Mouse (Mus musculus): Measurements from ENCODE around the gene Zbtb41. TPM values are rescaled to one million over a fixed set of nuclear protein-coding genes. Genes with fewer than 3 reads are reported as not detected.

The Zbtb41 gene
- polyA plus RNA-seq, 1 experiment = 2.0 TPM

- peaks cover 10% of the 10 kb centered on the region for H3K36me3 ChIP-seq (ENCODE audit: control insufficient read depth, insufficient read depth)
- H3ac ChIP-seq (ENCODE audit: control insufficient read depth, insufficient read length) = peak overlapping the region; percentile 9
- TF ChIP-seq TCF3 (IDR thresholded peaks at IDR 0.05; ENCODE audit: insufficient read length, low read depth) = no peak
- no peak for TF ChIP-seq REST (IDR thresholded peaks at IDR 0.05; ENCODE audit: insufficient read depth, insufficient read length)
- no peak for TF ChIP-seq TCF12 (IDR thresholded peaks at IDR 0.05; ENCODE audit: insufficient read depth, poor library complexity, severe bottlenecking)
- TF ChIP-seq CEBPB (IDR thresholded peaks at IDR 0.05; ENCODE audit: insufficient read depth, poor library complexity, severe bottlenecking) = no peak
- no peak for TF ChIP-seq USF1 (IDR thresholded peaks at IDR 0.05; ENCODE audit: low read depth)
- TF ChIP-seq E2F4 (IDR thresholded peaks at IDR 0.05; ENCODE audit: insufficient read depth) = no peak
- no peak for TF ChIP-seq MYOG (IDR thresholded peaks at IDR 0.05; ENCODE audit: control insufficient read depth in 1 of 3, insufficient read depth in 1 of 3, insufficient read length in 2 of 3, low read depth in 2 of 3)
- no peak for TF ChIP-seq POLR2A (IDR thresholded peaks at IDR 0.05; ENCODE audit: insufficient read length, low read depth)
- TF ChIP-seq MAX (IDR thresholded peaks at IDR 0.05; ENCODE audit: low read depth) = no peak
- H3K4me3 ChIP-seq = peak overlapping the region; percentile 65
- H3K4me2 ChIP-seq (ENCODE audit: low read depth) = peak overlapping the region; percentile 82
- H3K79me2 ChIP-seq (ENCODE audit: control insufficient read depth, insufficient read depth) = peaks cover 21% of the 10 kb centered on the region
- no peaks in the 10 kb centered on the region for H3K27me3 ChIP-seq (ENCODE audit: control insufficient read depth, insufficient read depth, insufficient read length)
Measured at GRCm38 (mm10) chr1:139455226-139455869, 33.3 kb downstream of the Zbtb41 start.

DNA sequence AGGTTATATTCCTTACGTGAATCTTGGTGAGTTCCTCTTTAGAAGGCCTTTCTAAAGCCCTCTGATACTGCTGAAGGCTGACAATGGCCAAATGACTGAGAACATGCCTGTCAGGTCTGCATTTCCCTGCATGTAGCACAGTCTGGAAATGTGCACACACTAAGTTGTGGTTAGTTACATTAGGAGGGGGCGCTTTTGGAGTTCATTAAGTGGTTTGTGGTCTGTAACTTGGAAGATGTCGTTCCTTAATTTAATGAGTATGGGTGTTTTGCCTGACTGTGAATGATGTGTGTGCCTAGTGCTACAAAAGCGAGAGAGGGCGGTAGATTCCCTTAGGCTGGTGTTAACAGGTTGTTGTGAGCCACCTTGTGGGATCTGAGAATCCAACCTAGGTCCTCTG is 38.7 kb downstream of the Zbtb41 start:
- H3K4me3 ChIP-seq = no peak overlapping the region
- H3K27me3 ChIP-seq (ENCODE audit: control insufficient read depth, insufficient read depth, insufficient read length) = no peaks in the 10 kb centered on the region
- no peak overlapping the region for H3K4me2 ChIP-seq (ENCODE audit: low read depth)
- peaks cover 17% of the 10 kb centered on the region for H3K36me3 ChIP-seq (ENCODE audit: control insufficient read depth, insufficient read depth)
- H3K79me2 ChIP-seq (ENCODE audit: control insufficient read depth, insufficient read depth) = peaks cover 14% of the 10 kb centered on the region
- TF ChIP-seq E2F4 (IDR thresholded peaks at IDR 0.05; ENCODE audit: insufficient read depth) = no peak
- no peak for TF ChIP-seq CEBPB (IDR thresholded peaks at IDR 0.05; ENCODE audit: insufficient read depth, poor library complexity, severe bottlenecking)
- no peak for TF ChIP-seq TCF12 (IDR thresholded peaks at IDR 0.05; ENCODE audit: insufficient read depth, poor library complexity, severe bottlenecking)
- TF ChIP-seq MYOD1 (IDR thresholded peaks at IDR 0.05; ENCODE audit: control insufficient read depth in 1 of 3, insufficient read length in 2 of 3, low read depth in 2 of 3) = no peak
- no peak for TF ChIP-seq TCF3 (IDR thresholded peaks at IDR 0.05; ENCODE audit: insufficient read length, low read depth)
- TF ChIP-seq MYOG (IDR thresholded peaks at IDR 0.05; ENCODE audit: control insufficient read depth in 1 of 3, insufficient read depth in 1 of 3, insufficient read length in 2 of 3, low read depth in 2 of 3) = no peak
- no peak for TF ChIP-seq POLR2A (IDR thresholded peaks at IDR 0.05; ENCODE audit: insufficient read length, low read depth)
- no peak for TF ChIP-seq SRF (IDR thresholded peaks at IDR 0.05; ENCODE audit: control insufficient read depth, insufficient read length, low read depth)
- TF ChIP-seq USF1 (IDR thresholded peaks at IDR 0.05; ENCODE audit: low read depth) = no peak
- no peak for TF ChIP-seq POLR2AphosphoS2 (IDR thresholded peaks at IDR 0.05; ENCODE audit: insufficient read length, low read depth)
- no peak for TF ChIP-seq MAX (IDR thresholded peaks at IDR 0.05; ENCODE audit: low read depth)
- TF ChIP-seq REST (IDR thresholded peaks at IDR 0.05; ENCODE audit: insufficient read depth, insufficient read length) = no peak
- H3ac ChIP-seq (ENCODE audit: control insufficient read depth, insufficient read length) = no peak overlapping the region

- no peak overlapping the region for H3ac ChIP-seq (ENCODE audit: control insufficient read depth, insufficient read length)
- no peaks in the 10 kb centered on the region for H3K79me2 ChIP-seq (ENCODE audit: control insufficient read depth, insufficient read depth)
- no peak overlapping the region for H3K4me3 ChIP-seq
- H3K27me3 ChIP-seq (ENCODE audit: control insufficient read depth, insufficient read depth, insufficient read length) = no peaks in the 10 kb centered on the region
- H3K36me3 ChIP-seq (ENCODE audit: control insufficient read depth, insufficient read depth) = peaks cover 19% of the 10 kb centered on the region
- TF ChIP-seq POLR2A (IDR thresholded peaks at IDR 0.05; ENCODE audit: insufficient read length, low read depth) = no peak
- no peak for TF ChIP-seq TCF3 (IDR thresholded peaks at IDR 0.05; ENCODE audit: insufficient read length, low read depth)
- TF ChIP-seq SRF (IDR thresholded peaks at IDR 0.05; ENCODE audit: control insufficient read depth, insufficient read length, low read depth) = no peak
- no peak for TF ChIP-seq POLR2AphosphoS2 (IDR thresholded peaks at IDR 0.05; ENCODE audit: insufficient read length, low read depth)
- no peak for TF ChIP-seq MYOG (IDR thresholded peaks at IDR 0.05; ENCODE audit: control insufficient read depth in 1 of 3, insufficient read depth in 1 of 3, insufficient read length in 2 of 3, low read depth in 2 of 3)
- TF ChIP-seq TCF12 (IDR thresholded peaks at IDR 0.05; ENCODE audit: insufficient read depth, poor library complexity, severe bottlenecking) = no peak
- no peak for TF ChIP-seq USF1 (IDR thresholded peaks at IDR 0.05; ENCODE audit: low read depth)
- no peak for TF ChIP-seq E2F4 (IDR thresholded peaks at IDR 0.05; ENCODE audit: insufficient read depth)
- no peak for TF ChIP-seq REST (IDR thresholded peaks at IDR 0.05; ENCODE audit: insufficient read depth, insufficient read length)
- TF ChIP-seq MYOD1 (IDR thresholded peaks at IDR 0.05; ENCODE audit: control insufficient read depth in 1 of 3, insufficient read length in 2 of 3, low read depth in 2 of 3) = no peak
- no peak for TF ChIP-seq CEBPB (IDR thresholded peaks at IDR 0.05; ENCODE audit: insufficient read depth, poor library complexity, severe bottlenecking)
- no peak for TF ChIP-seq MAX (IDR thresholded peaks at IDR 0.05; ENCODE audit: low read depth)
- H3K4me2 ChIP-seq (ENCODE audit: low read depth) = no peak overlapping the region
Measured at GRCm38 (mm10) chr1:139465936-139466335, 43.8 kb downstream of the Zbtb41 start.

GRCm38 (mm10) chr1:139478898-139479297 is 56.8 kb downstream of the Zbtb41 start:
- Histone ChIP-seq H3ac (ENCODE audit: control insufficient read depth, insufficient read length) (no peak overlapping the region), H3K4me3 (no peak overlapping the region), H3K27me3 (ENCODE audit: control insufficient read depth, insufficient read depth, insufficient read length) (no peaks in the 10 kb centered on the region), H3K79me2 (ENCODE audit: control insufficient read depth, insufficient read depth) (no peaks in the 10 kb centered on the region), H3K4me2 (ENCODE audit: low read depth) (no peak overlapping the region), H3K36me3 (ENCODE audit: control insufficient read depth, insufficient read depth) (peaks cover 28% of the 10 kb centered on the region)
- no peak for TF ChIP-seq MYOG (IDR thresholded peaks at IDR 0.05; ENCODE audit: control insufficient read depth in 1 of 3, insufficient read depth in 1 of 3, insufficient read length in 2 of 3, low read depth in 2 of 3)
- TF ChIP-seq REST (IDR thresholded peaks at IDR 0.05; ENCODE audit: insufficient read depth, insufficient read length) = no peak
- TF ChIP-seq TCF3 (IDR thresholded peaks at IDR 0.05; ENCODE audit: insufficient read length, low read depth) = no peak
- TF ChIP-seq E2F4 (IDR thresholded peaks at IDR 0.05; ENCODE audit: insufficient read depth) = no peak
- no peak for TF ChIP-seq MYOD1 (IDR thresholded peaks at IDR 0.05; ENCODE audit: control insufficient read depth in 1 of 3, insufficient read length in 2 of 3, low read depth in 2 of 3)
- no peak for TF ChIP-seq MAX (IDR thresholded peaks at IDR 0.05; ENCODE audit: low read depth)
- TF ChIP-seq USF1 (IDR thresholded peaks at IDR 0.05; ENCODE audit: low read depth) = no peak
- TF ChIP-seq TCF12 (IDR thresholded peaks at IDR 0.05; ENCODE audit: insufficient read depth, poor library complexity, severe bottlenecking) = no peak
- TF ChIP-seq POLR2AphosphoS2 (IDR thresholded peaks at IDR 0.05; ENCODE audit: insufficient read length, low read depth) = no peak
- no peak for TF ChIP-seq SRF (IDR thresholded peaks at IDR 0.05; ENCODE audit: control insufficient read depth, insufficient read length, low read depth)
- no peak for TF ChIP-seq CEBPB (IDR thresholded peaks at IDR 0.05; ENCODE audit: insufficient read depth, poor library complexity, severe bottlenecking)
- no peak for TF ChIP-seq POLR2A (IDR thresholded peaks at IDR 0.05; ENCODE audit: insufficient read length, low read depth)

All from myocyte (in vitro differentiated cells).